Mouse (Mus musculus) intestine, embryonic 16.5 days (tissue): ENCODE data around the gene Arid4b. TPM values are rescaled to one million over a fixed set of nuclear protein-coding genes. Genes with fewer than 3 reads are reported as not detected.
A peak's percentile ranks its signal among the peaks of the same experiment; 100 is the strongest.

Experiments used
- ATAC-seq: fragments of 200-750 bp; cut with Nextera tagmentation; 2 replicates; pipeline ENCODE4 v1.8.0; 2017; ENCODE audit warnings: moderate TSS enrichment, moderate library complexity
- H3K27ac ChIP-seq: fragments of 300-500 bp; sonication (generic); 2 replicates; pipeline ENCODE4 v1.5.1; 2014; ENCODE audit warnings: mild to moderate bottlenecking, low read length
- H3K27me3 ChIP-seq: fragments of 300-500 bp; sonication (generic); replicated peaks from 2 replicates; pipeline ENCODE4 v1.6.1; 2014; ENCODE audit warnings: low read length, control low read depth, mixed read lengths; ENCODE audit not compliant: control insufficient read depth, insufficient read depth
- H3K36me3 ChIP-seq: fragments of 300-500 bp; sonication (generic); 2 replicates; pipeline ENCODE4 v1.6.1; 2014; ENCODE audit warnings: low read length, control low read depth; ENCODE audit not compliant: control insufficient read depth, insufficient read depth
- H3K4me1 ChIP-seq: fragments of 300-500 bp; sonication (generic); 2 replicates; pipeline ENCODE4 v1.6.1; 2014; ENCODE audit warnings: low read length, control low read depth, mixed read lengths; ENCODE audit not compliant: control insufficient read depth, insufficient read depth
- H3K4me2 ChIP-seq: fragments of 300-500 bp; sonication (generic); 2 replicates; pipeline ENCODE4 v1.6.1; 2014; ENCODE audit warnings: low read depth, low read length, control low read depth
- H3K4me3 ChIP-seq: fragments of 300-500 bp; sonication (generic); 2 replicates; pipeline ENCODE4 v1.5.1; 2014; ENCODE audit warnings: mild to moderate bottlenecking, low read length
- H3K9ac ChIP-seq: fragments of 300-500 bp; sonication (generic); 2 replicates; pipeline ENCODE4 v1.6.1; 2014; ENCODE audit warnings: low read depth, low read length
- H3K9me3 ChIP-seq: fragments of 300-500 bp; sonication (generic); 2 replicates; pipeline ENCODE4 v1.6.1; 2016; ENCODE audit warnings: low read length, control low read depth; ENCODE audit not compliant: control insufficient read depth
- WGBS: fragments of 180-500 bp; shearing (Covaris S2); extraction: QIAGEN DNeasy Blood & Tissue Kit; methylation state at CpG from one replicate; pipeline ENCODE4 v1.1.7; 2014; 5-methylcytosine and 5-hydroxymethylcytosine counted together
- polyA plus RNA-seq: library from polyadenylated mRNA; unstranded; fragments of >200 nt; fragmentation: Nextera tagmentation; extraction: Ambion mirVana; gene quantifications from 2 replicates; pipeline ENCODE4 v1.2.1, GENCODE M21; 2015

Gene Arid4b
- polyA plus RNA-seq, 1 experiment from 2014 or later: 46.5 TPM

GRCm38 (mm10) chr13:14069291-14069690 is 6.3 kb downstream of the Arid4b start:
- Histone ChIP-seq H3K9ac (no peak overlapping the region), H3K9me3 (no peaks in the 10 kb centered on the region), H3K27ac (no peak overlapping the region), H3K36me3 (no peaks in the 10 kb centered on the region), H3K4me1 (no peaks in the 10 kb centered on the region; the same call in 1 of the 2 replicates), H3K27me3 (no peaks in the 10 kb centered on the region), H3K4me3 (no peak overlapping the region), H3K4me2 (no peak overlapping the region)
- ATAC-seq: no peak
- 95% methylated on average over 1 of the region's 1 CpGs for WGBS

- no peak for ATAC-seq
- WGBS: 90% methylated on average over 1 of the region's 1 CpGs
- Histone ChIP-seq H3K4me1 (no peaks in the 10 kb centered on the region; the same call in 1 of the 2 replicates), H3K4me3 (no peak overlapping the region), H3K9ac (no peak overlapping the region), H3K27ac (no peak overlapping the region), H3K4me2 (no peak overlapping the region), H3K9me3 (no peaks in the 10 kb centered on the region), H3K36me3 (no peaks in the 10 kb centered on the region), H3K27me3 (no peaks in the 10 kb centered on the region)
These were observed 11.3 kb downstream of the Arid4b start for GRCm38 (mm10) chr13:14074371-14074770.

GRCm38 (mm10) chr13:14075326-14075725 is 12.3 kb downstream of the Arid4b start:
- H3K9ac ChIP-seq: no peak overlapping the region
- ATAC-seq: no peak
- no peaks in the 10 kb centered on the region for H3K27me3 ChIP-seq
- H3K27ac ChIP-seq: no peak overlapping the region
- H3K36me3 ChIP-seq: no peaks in the 10 kb centered on the region
- H3K9me3 ChIP-seq: no peaks in the 10 kb centered on the region
- no peaks in the 10 kb centered on the region; the same call in 1 of the 2 replicates for H3K4me1 ChIP-seq
- WGBS: 80% methylated on average over 1 of the region's 1 CpGs
- no peak overlapping the region for H3K4me3 ChIP-seq
- no peak overlapping the region for H3K4me2 ChIP-seq

- H3K4me3 ChIP-seq: no peak overlapping the region
- 84% methylated on average over 1 of the region's 1 CpGs for WGBS
- no peaks in the 10 kb centered on the region for H3K36me3 ChIP-seq
- H3K9ac ChIP-seq: no peak overlapping the region
- H3K9me3 ChIP-seq: no peaks in the 10 kb centered on the region
- H3K27ac ChIP-seq: no peak overlapping the region
- ATAC-seq: peak; percentile 81
- H3K27me3 ChIP-seq: no peaks in the 10 kb centered on the region
- H3K4me1 ChIP-seq: peaks cover 4% of the 10 kb centered on the region; the same call in 1 of the 2 replicates
- no peak overlapping the region for H3K4me2 ChIP-seq
These were observed 25.6 kb downstream of the Arid4b start for GRCm38 (mm10) chr13:14088669-14089068.

- Histone ChIP-seq H3K36me3 (no peaks in the 10 kb centered on the region), H3K27ac (no peak overlapping the region), H3K27me3 (no peaks in the 10 kb centered on the region), H3K9me3 (no peaks in the 10 kb centered on the region), H3K4me2 (no peak overlapping the region), H3K4me1 (no peaks in the 10 kb centered on the region), H3K4me3 (no peak overlapping the region), H3K9ac (no peak overlapping the region)
- ATAC-seq: no peak
- WGBS: 66% methylated on average over 1 of the region's 1 CpGs
These were observed 40.0 kb downstream of the Arid4b start for GRCm38 (mm10) chr13:14103026-14103425.

- WGBS: 69% methylated on average over 2 of the region's 2 CpGs
- ATAC-seq: no peak
- Histone ChIP-seq H3K4me3 (no peak overlapping the region), H3K36me3 (no peaks in the 10 kb centered on the region), H3K9me3 (no peaks in the 10 kb centered on the region), H3K4me1 (no peaks in the 10 kb centered on the region), H3K4me2 (no peak overlapping the region), H3K9ac (no peak overlapping the region), H3K27ac (no peak overlapping the region), H3K27me3 (no peaks in the 10 kb centered on the region)
These were observed 47.3 kb downstream of the Arid4b start for GRCm38 (mm10) chr13:14110154-14110873.

- Histone ChIP-seq H3K4me3 (no peak overlapping the region), H3K4me2 (no peak overlapping the region), H3K4me1 (no peaks in the 10 kb centered on the region), H3K27me3 (no peaks in the 10 kb centered on the region), H3K27ac (no peak overlapping the region), H3K36me3 (no peaks in the 10 kb centered on the region), H3K9ac (no peak overlapping the region), H3K9me3 (no peaks in the 10 kb centered on the region)
- WGBS: 50% methylated on average over 1 of the region's 1 CpGs
- no peak for ATAC-seq
These were observed 48.1 kb downstream of the Arid4b start for GRCm38 (mm10) chr13:14111146-14111545.

- H3K27ac ChIP-seq: no peak overlapping the region
- no peak overlapping the region for H3K4me3 ChIP-seq
- no peak overlapping the region for H3K9ac ChIP-seq
- H3K36me3 ChIP-seq: no peaks in the 10 kb centered on the region
- 86% methylated on average over 4 of the region's 4 CpGs for WGBS
- no peaks in the 10 kb centered on the region for H3K4me1 ChIP-seq
- H3K4me2 ChIP-seq: no peak overlapping the region
- H3K27me3 ChIP-seq: no peaks in the 10 kb centered on the region
- H3K9me3 ChIP-seq: no peaks in the 10 kb centered on the region
- no peak for ATAC-seq
These were observed 50.9 kb downstream of the Arid4b start for GRCm38 (mm10) chr13:14113746-14114528.

GRCm38 (mm10) chr13:14115805-14116204 is 52.8 kb downstream of the Arid4b start:
- no peaks in the 10 kb centered on the region for H3K9me3 ChIP-seq
- H3K9ac ChIP-seq: no peak overlapping the region
- no peaks in the 10 kb centered on the region for H3K36me3 ChIP-seq
- no peak for ATAC-seq
- WGBS: 95% methylated on average over 2 of the region's 2 CpGs
- H3K4me3 ChIP-seq: no peak overlapping the region
- no peaks in the 10 kb centered on the region for H3K27me3 ChIP-seq
- no peak overlapping the region for H3K4me2 ChIP-seq
- H3K4me1 ChIP-seq: no peaks in the 10 kb centered on the region
- H3K27ac ChIP-seq: no peak overlapping the region
